Mouse (Mus musculus): Measurements from ENCODE around the gene Olfr94. TPM values are rescaled to one million over a fixed set of nuclear protein-coding genes. Genes with fewer than 3 reads are reported as not detected.
"Not testable (repeated sequence)": the region's sequence is repeated elsewhere in the genome, so short reads cannot be mapped to it uniquely, and the experiment has no call there.

The Olfr94 gene
- not detected for total RNA-seq (2021)
- long read RNA-seq, experiment 1, result 0 reads
- long read RNA-seq, experiment 2, result 0 reads

DNA sequence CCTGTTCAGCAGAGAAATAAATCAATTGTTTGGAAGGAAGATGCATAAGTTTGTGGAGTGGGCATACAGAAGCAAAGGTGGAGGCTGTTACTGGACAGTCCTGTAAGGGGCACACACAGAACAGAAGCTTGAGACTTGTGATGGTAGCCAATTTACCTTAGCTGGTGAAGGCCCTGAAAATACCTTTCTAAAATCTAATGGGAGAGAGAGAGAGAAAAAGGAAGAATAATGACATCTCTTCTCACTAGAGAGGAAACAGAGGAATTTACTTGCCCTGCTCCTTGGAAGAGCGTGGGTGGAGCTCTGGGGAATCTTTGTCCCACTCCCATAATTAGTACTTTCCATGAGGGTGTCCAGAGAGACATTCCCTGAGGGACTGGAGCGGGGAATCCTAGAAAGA is at the start of gene Olfr94:
Gene Olfr94, minus strand, starts transcription at position 101 of the 400 bp plus-strand sequence.
- no peak for DNase-seq

DNA sequence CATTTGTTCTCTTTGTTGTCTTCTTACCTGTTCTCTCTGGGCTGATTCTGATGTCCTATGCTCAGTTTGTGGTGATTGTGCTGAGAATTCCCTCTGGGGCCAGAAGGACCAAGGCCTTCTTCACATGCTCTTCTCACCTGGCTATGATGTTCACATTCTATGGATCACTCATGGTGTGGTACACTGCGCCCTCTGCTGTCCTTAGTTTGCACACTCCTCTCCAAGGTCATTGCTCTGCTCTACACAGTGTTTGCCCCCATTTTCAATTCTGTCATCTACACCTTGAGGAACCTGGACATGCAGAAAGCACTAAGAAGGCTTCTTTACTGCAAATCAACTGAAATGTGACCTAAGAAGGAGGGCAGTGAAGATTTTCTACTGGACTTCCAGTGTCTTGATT is 49.8 kb upstream of the Olfr94 start:
- DNase-seq, result no peak

DNA sequence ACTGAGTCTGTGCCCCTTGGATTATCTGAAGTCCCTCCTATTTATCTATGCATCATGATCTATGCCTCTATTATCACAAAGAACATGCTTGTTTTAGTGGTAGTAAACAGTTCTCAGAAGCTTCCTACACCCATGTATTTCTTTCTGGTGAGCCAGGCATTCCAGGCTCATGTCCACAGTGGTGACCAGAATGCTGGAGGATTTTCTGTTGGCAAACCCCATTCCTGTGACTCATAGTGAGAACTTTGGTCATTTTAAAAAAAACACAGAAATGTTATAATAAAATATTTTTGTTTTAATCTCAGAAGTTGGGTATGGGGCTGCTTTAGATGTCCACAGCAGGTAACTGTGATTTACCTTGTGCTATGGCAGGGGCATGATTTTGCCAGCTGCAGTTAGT is 48.7 kb upstream of the Olfr94 start:
- DNase-seq, result no peak

DNA sequence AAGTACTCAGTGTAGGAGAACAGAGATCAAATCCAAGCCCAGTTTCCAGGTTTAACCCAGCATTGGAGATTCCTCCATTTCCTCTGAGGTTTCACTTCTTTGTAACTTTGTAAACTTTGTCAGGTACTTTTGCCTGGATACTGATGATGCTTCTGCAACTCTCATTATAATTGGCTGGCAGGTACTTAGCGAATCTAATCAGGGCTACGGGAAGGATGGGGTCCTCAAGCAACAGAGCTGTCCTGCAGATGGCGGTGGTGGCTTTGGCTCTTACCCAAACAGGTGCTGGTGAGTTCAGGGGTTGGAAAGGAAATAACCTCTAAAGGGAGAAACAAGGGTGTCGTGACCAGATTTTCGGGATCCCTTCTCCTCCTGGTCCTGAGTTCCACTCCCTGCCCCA is 45.9 kb upstream of the Olfr94 start:
- DNase-seq, result peak; percentile 9

DNA sequence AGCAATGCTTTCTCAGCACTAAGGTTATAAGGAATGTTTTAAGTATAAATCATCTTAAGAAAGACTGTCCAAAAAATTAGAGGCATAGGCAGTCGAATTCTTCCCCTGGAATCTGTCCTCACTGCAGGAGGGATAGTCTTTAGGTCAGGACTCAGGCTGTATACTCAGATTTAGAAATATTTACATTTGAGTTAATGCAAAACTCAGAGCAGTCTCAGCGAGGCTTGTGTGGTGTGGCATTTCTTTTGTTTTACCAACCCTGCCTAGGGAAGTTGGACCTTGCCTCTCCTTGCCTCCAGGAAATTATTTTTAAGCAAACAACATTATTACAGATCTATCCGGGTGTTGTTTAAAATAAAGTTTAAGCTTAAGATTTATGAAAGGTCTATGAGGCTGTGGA is 41.4 kb upstream of the Olfr94 start:
- no peak for DNase-seq

- not testable (repeated sequence) for DNase-seq
These were observed 36.4 kb upstream of the Olfr94 start, which contains the start of gene Olfr97 for GRCm38 (mm10) chr17:37237230-37237629. Olfr97 (minus strand) TSS chr17:37237330.

DNA sequence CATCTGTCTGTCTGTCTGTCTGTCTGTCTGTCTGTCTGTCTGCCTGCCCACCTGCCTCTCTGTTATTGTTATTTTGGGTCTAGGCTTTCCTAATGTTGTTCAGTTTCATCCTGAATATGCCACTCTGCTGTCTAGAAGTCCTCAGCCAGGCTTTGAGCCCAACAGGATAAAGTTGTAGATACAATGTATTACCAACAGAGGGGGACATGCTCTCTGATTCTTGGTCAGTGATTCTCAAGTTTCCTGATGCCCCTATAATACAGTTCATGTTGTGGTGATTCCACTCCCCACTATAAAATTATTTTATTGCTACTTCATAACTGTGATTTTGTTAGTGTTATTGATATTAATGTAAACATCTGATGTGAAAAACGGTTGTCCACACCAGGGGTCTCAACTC is 21.1 kb upstream of the Olfr94 start:
- no peak for DNase-seq

DNA sequence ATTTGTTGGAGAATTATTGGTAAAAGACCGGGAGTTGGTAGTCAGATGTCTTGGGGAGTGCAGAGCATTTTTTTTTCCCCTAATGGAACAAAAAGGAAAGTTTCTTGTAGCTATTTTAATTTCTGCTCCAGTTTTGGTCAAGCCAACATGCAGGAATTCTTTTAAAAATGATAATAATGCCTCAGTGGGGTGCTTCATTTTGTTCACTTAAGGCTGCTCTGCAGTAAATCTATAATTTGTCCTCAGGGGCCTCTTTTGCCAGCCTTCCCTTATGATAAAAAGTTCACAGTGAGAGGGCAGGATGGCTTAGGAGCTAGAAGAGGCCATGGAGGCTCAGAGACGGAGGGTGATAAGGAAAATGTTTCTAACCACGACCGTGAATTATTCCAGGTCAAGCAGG is 19.1 kb upstream of the Olfr94 start, which contains the start of gene Olfr96:
Gene Olfr96, plus strand, starts transcription at position 301 of the 400 bp plus-strand sequence.
- no peak for DNase-seq

DNA sequence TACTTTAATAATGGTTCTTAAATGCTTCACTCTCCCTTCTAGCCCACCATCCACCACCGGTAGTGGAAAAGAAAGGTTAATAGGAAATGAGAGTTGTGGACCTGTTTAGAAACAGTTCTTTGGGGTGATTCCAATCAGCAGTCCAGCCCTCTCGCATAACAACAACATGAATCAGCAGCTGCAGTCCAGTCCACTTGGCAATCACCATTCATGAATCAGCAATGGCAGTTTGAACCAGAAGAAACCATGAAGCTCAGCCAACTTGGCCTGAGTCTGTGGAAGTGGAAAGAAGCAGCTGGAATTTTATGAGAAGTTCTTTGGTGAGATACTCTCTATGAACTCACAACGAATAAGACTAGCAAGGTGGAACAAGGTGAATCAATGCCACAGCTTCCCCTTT is 17.7 kb upstream of the Olfr94 start:
- DNase-seq, result no peak

GRCm38 (mm10) chr17:37213018-37213417 is 12.2 kb upstream of the Olfr94 start, which contains the start of gene Olfr95:
Olfr95 (minus strand) TSS chr17:37213118.
- DNase-seq, result no peak

GRCm38 (mm10) chr17:37210884-37211768 is 10.3 kb upstream of the Olfr94 start:
- DNase-seq, result no peak

DNA sequence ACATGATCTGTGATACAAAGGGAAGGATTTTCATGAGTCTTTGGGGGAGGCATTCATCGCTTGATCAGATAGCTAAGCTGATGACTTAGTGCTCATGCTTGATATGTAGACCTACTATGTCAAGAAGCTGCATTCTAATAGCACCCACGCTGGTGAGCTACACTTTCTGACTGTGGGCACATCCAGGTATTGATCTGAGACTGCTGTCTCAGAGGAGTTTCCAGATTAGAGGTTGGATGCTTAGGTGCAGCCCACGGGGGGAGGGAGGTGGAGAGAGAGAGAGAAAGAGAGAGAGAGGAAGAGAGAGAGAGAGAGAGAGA is 3.1 kb upstream of the Olfr94 start:
- no peak for DNase-seq

DNA sequence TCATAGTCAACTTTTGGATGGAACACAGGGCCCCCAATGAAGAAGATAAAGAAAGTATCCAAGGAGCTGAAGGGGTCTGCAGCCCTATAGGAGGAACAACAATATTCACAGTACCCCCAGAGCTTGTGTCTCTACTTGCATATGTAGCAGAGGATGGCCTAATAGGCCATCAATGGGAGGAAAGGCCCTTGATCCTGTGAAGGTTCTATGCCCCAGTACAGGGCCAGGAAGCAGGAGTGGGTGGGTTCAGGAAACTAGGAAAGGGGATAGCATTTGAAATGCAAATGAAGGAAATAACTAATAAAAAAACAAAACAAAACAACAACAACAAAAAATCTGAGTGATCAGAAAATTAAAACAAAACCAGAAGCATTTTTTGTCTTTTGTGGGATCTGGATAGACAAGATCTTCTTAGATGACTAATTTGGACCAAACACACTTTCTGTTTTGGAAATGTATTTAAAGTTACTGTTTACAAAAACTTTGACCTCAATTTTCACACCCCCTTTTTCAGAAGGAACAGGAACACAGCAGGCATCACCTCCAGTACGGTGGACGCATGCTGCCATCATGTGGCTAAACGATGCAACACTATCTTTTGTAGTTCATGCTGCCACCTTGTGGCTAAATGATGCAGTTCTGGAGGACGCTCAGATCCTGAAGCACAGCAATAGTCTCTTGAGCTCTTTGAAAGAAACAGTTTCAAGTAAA is 2.6 kb upstream of the Olfr94 start:
- DNase-seq, result peak; percentile 77

DNA sequence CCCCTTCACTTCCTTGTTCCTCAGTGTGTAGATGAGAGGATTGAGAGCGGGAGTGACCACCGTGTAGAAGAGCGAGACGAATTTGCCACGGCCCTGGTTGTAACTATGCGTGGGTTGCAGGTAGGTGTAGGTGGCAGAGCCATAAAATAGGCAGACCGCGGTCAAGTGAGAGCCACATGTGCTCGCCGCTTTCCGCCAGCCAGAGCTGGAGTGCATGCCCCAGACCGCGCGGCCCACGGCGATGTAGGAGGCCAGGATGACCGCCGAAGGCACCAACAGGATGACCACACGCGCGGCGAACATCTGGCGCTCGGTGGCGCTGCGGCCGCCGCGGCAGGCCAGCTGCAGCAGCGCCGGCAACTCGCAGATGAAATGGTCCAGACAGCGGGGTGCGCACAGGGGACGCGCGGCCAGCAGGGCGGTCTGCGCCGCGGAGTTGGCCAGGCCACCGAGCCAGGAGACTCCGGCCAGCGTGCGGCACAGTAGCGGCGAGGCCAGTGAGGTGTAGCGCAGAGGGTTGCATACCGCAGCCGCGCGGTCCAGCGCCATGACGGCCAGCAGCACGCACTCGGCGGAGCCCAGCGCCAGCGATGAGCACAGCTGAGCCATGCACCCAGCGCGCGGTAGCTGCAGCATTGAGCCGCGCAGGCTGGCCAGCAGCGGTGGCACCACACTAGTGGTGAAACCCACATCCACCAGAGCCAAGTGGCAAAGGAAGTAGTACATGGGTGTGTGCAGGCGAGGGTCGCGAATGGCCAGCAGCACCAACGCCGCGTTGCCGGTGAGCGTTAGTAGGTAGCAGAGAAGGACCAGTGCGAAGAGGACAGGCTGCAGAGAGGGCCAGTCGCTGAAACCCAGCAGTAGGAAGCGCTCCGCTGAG is 3.7 kb downstream of the Olfr94 start:
- peak; percentile 26 for DNase-seq

DNA sequence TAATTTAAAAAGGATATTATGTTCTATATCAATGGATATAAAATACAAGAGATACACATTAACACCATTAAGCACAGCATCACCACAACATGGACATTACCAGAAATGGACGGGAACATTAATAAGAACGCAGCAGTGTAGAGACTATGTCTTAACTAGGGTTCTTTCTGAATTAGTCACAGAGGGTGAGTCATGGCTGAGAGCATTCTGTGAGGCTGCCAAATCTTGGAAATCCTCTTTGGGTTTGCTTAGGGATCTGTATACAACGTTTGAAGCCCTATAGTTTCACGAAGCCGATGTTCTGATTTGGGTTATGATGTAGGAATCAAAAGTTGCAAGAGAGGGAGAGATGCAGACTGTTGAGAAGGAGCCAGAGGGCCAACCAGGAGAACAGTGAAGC is 6.0 kb downstream of the Olfr94 start:
- DNase-seq, result no peak

- DNase-seq, result no peak
These were observed 7.1 kb downstream of the Olfr94 start, which contains the start of gene Ubd for GRCm38 (mm10) chr17:37193656-37194055. Ubd (plus strand) TSS chr17:37193892.

DNA sequence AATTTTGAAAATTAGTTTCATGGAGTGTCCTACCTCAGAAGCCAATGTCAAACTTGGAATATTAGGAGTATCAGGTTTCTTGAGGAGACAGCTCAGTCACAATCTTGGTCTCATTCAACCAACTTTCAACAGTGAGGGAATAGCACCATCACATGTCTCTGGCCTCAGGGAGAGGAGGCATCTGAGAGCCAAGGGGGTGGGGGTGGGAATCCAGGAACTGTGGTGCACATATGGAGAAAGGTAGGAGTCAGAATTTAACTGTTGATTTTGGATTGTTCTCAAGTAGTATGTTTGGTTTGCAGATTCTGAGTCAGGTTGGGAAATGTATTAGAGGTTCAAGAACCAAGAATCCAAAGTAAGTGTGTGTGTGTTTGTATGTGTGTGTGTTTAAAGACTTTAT is 7.8 kb downstream of the Olfr94 start:
- DNase-seq, result no peak

DNA sequence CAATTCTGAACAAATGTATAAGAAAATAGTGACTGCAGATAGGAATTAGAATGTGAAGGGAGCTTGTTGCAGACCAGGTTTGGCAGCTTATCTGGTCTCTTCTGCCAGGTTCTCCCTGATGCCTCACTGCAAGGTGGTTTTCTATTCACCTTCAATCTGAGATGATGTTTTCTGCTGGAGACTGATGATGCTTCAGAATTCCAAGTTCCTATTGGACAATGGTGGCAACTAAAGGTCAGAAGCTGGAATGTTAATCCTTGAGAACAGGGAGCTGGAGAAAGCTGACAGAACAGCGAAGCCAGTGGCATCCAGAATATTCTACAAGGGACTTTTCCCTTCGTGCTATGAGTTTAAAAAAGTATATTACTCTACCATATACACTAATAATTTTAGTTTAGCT is 10.1 kb downstream of the Olfr94 start:
- DNase-seq, result no peak

DNA sequence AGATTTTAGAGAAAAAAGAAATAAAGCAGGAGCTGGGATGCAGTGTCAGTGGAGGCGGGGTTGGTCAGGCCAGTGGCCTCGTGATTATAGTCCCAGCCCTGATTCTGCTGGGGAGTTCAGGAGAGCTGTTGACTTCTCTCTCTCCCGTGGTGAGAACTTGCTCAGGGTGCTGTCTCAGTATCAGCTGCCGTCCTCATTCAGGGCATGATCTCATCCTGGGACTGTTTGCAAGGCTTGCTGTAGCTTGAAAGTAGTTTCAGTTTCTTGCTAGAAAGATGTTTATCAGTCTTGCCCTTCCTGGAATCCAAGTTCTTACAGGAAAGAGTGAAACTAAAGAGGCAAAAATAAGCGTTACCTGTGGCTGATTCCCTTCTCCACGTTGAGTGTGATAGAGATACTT is 15.3 kb downstream of the Olfr94 start:
- DNase-seq, result no peak

DNA sequence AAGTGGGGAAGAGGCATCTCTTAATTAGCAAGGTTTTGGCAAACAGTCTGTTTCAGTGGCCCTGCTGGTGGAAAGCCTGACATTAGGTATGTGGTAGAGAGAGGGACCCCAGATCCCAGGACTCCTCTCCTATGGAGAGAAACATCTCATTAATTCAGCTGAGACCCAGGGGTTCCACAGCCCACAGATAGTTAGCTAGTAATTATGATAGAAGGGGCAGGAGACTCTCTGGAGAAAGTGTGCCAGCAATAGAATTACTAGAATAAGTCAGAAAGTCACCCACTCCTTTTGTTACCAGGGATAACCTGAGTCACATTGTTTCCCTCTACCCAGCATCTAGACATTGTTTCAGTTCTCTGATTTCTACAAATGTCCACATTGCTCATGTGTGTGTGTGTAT is 39.4 kb downstream of the Olfr94 start, which contains the start of gene Olfr93:
Gene Olfr93, minus strand, starts transcription at position 101 of the 400 bp plus-strand sequence.
- no peak for DNase-seq
